Mouse (Mus musculus) heart, postnatal 0 days (tissue): Measurements from ENCODE around the gene Gm10024.

Experiments used
- CTCF ChIP-seq: IDR thresholded peaks from 2 replicates; pipeline ENCODE4 v1.5.1; 2016; ENCODE audit warnings: antibody characterized with exemption, control low read depth, low read depth
- EP300 ChIP-seq: IDR thresholded peaks from 2 replicates; pipeline ENCODE4 v1.6.1; 2016; ENCODE audit warnings: antibody characterized with exemption, low read depth

GRCm38 (mm10) chr10:77738929-77739328 is 27.7 kb downstream of the Gm10024 start:
- TF ChIP-seq CTCF, result no peak
- no peak for TF ChIP-seq EP300
